9 mouse cellular contexts compared by ENCODE assay signal in genomic region chr2:165316837-165317473, GRCm38 (mm10). TPM values are rescaled to one million over a fixed set of nuclear protein-coding genes. Genes with fewer than 3 reads are reported as not detected.
A peak's percentile ranks its signal among the peaks of the same experiment; 100 is the strongest.
DNase-seq lines count a peak whose midpoint lies in the region; ATAC-seq and TF ChIP-seq lines count a peak whose summit lies in the region.
"Had no signal": no experiment of that assay in that cellular context is flagged by ENCODE, and none has a peak within 500 bp of the region (broad histone marks: within the 10 kb centered on the region; RNA-seq: fewer than 3 reads in every experiment).

No protein-coding gene starts in this region.

- H3K4me2 ChIP-seq in forebrain, embryonic 14.5 days (ENCODE audit: low read length), result peak overlapping the region; percentile 18
- H3K4me2 ChIP-seq in lung, embryonic 16.5 days (ENCODE audit: low read depth, low read length), result no peak overlapping the region

- H3K9me3 ChIP-seq in E14TG2a.4 (ENCODE audit: low read length), result no peaks in the 10 kb centered on the region
- no peaks in the 10 kb centered on the region for H3K9me3 ChIP-seq in forebrain, embryonic 14.5 days (replicated peaks; ENCODE audit: control insufficient read depth, low read length)
- H3K9me3 ChIP-seq in hindbrain, embryonic 10.5 days, result no peaks in the 10 kb centered on the region
- no peaks in the 10 kb centered on the region for H3K9me3 ChIP-seq in lung, embryonic 16.5 days (ENCODE audit: control insufficient read depth, low read length)

- peaks cover 59% of the 10 kb centered on the region for H3K36me3 ChIP-seq in E14TG2a.4 (ENCODE audit: insufficient read depth, low read length)
- peaks cover 35% of the 10 kb centered on the region for H3K36me3 ChIP-seq in forebrain, embryonic 14.5 days (ENCODE audit: control insufficient read depth, insufficient read depth, low read length)
- H3K36me3 ChIP-seq in hindbrain, embryonic 10.5 days, result peaks cover 42% of the 10 kb centered on the region
- H3K36me3 ChIP-seq in lung, embryonic 16.5 days (ENCODE audit: control insufficient read depth, insufficient read depth, low read length), result peaks cover 32% of the 10 kb centered on the region

- peak overlapping the region; percentile 81 for H3K27ac ChIP-seq in forebrain, embryonic 14.5 days (ENCODE audit: low read depth, low read length)
- peak overlapping the region; percentile 90 for H3K27ac ChIP-seq in hindbrain, embryonic 10.5 days
- H3K27ac ChIP-seq in lung, embryonic 16.5 days (ENCODE audit: low read length), result peak overlapping the region; percentile 34

- 4% methylated on average over 9 of the region's 9 CpGs for WGBS in forebrain, embryonic 14.5 days
- WGBS in hindbrain, embryonic 10.5 days, result 9% methylated on average over 9 of the region's 9 CpGs
- WGBS in lung, embryonic 16.5 days, result 28% methylated on average over 9 of the region's 9 CpGs

- peak; percentile 90 for ATAC-seq in forebrain, embryonic 14.5 days
- peak; percentile 71 for ATAC-seq in lung, embryonic 16.5 days (ENCODE audit: low read depth)
- no peak for ATAC-seq in erythroblast, adult 5-6 weeks (replicated peaks; ENCODE audit: low FRiP score, poor library complexity, severe bottlenecking)

- peak; percentile 73 for DNase-seq in adrenal gland, postnatal 14 days
- DNase-seq in forebrain, embryonic 14.5 days (ENCODE audit: low spot score), result peak; percentile 94
- DNase-seq in hindbrain, embryonic 10.5 days (ENCODE audit: low spot score), result peak; percentile 87
- DNase-seq in layer of hippocampus, adult 8-10 months (ENCODE audit: low spot score in 2 of 2), result peak; percentile 63 to 74
- DNase-seq in retina, postnatal 1 day, result peak; percentile 92

- peaks cover 54% of the 10 kb centered on the region for H3K4me1 ChIP-seq in E14TG2a.4 (replicated peaks; ENCODE audit: low read depth, low read length)
- peaks cover 31% of the 10 kb centered on the region for H3K4me1 ChIP-seq in forebrain, embryonic 14.5 days (ENCODE audit: control insufficient read depth, insufficient read depth, low read length)
- H3K4me1 ChIP-seq in hindbrain, embryonic 10.5 days (replicated peaks), result peaks cover 83% of the 10 kb centered on the region
- H3K4me1 ChIP-seq in lung, embryonic 16.5 days (replicated peaks; ENCODE audit: control insufficient read depth, insufficient read depth, low read length), result peaks cover 52% of the 10 kb centered on the region

- no peaks in the 10 kb centered on the region for H3K27me3 ChIP-seq in E14TG2a.4 (ENCODE audit: insufficient read depth, low read length)
- H3K27me3 ChIP-seq in forebrain, embryonic 14.5 days (replicated peaks; ENCODE audit: control insufficient read depth, insufficient read depth, low read length), result no peaks in the 10 kb centered on the region
- H3K27me3 ChIP-seq in hindbrain, embryonic 10.5 days (ENCODE audit: insufficient read depth, poor library complexity, severe bottlenecking), result peaks cover 30% of the 10 kb centered on the region
- no peaks in the 10 kb centered on the region for H3K27me3 ChIP-seq in lung, embryonic 16.5 days (ENCODE audit: control insufficient read depth, insufficient read depth, low read depth, low read length)

- H3K9ac ChIP-seq in forebrain, embryonic 14.5 days (ENCODE audit: low read length), result peak overlapping the region; percentile 49; the same call in 1 of the 2 replicates
- peak overlapping the region; percentile 45; the same call in 1 of the 2 replicates for H3K9ac ChIP-seq in lung, embryonic 16.5 days (ENCODE audit: low read length)

- TF ChIP-seq CTCF in E14TG2a.4 (conservative IDR thresholded peaks at IDR 0.05; ENCODE audit: low read length), result no peak

- H3K4me3 ChIP-seq in E14TG2a.4 (replicated peaks; ENCODE audit: low read length), result peak overlapping the region; percentile 37; the same call in 1 of the 2 replicates
- H3K4me3 ChIP-seq in forebrain, embryonic 14.5 days (ENCODE audit: low read depth, low read length), result no peak overlapping the region
- H3K4me3 ChIP-seq in hindbrain, embryonic 10.5 days, result peak overlapping the region; percentile 24
- no peak overlapping the region for H3K4me3 ChIP-seq in lung, embryonic 16.5 days (ENCODE audit: low read length)

RNA-seq across cellular contexts. Expression of gene Elmo2, which starts 9.3 kb away (rescaled TPM):
- total RNA-seq in adrenal gland, postnatal 14 days (2021), result 26.2 and 27.8 TPM in 2 replicates
- polyA plus RNA-seq in forebrain, embryonic 14.5 days (2014; fragmentation: Nextera tagmentation; extraction: Ambion mirVana), result 95.5 and 101 TPM in 2 replicates
- 90.0 and 94.6 TPM in 2 replicates for polyA plus RNA-seq in hindbrain, embryonic 10.5 days (2016; fragmentation: Nextera tagmentation; extraction: Ambion mirVana)
- 100 to 1,000 TPM; 154 to 173 (median 161) TPM for total RNA-seq in layer of hippocampus, adult 8-10 months (2022)
- polyA plus RNA-seq in lung, embryonic 16.5 days (2015; fragmentation: Nextera tagmentation; extraction: Ambion mirVana), result 76.6 and 82.8 TPM in 2 replicates
- total RNA-seq in erythroblast, adult 5-6 weeks (2015; ENCODE audit: low replicate concordance), result 15.8 and 15.9 TPM in 2 replicates
- 5.6 and 9.4 TPM in 2 replicates for total RNA-seq in erythroblast, adult 5-6 weeks (2017; ENCODE audit: low replicate concordance)

RNA-seq across cellular contexts. Expression of gene Slc35c2, which starts 29.3 kb away (rescaled TPM):
- 32.8 and 36.4 TPM in 2 replicates for total RNA-seq in adrenal gland, postnatal 14 days (2021)
- polyA plus RNA-seq in forebrain, embryonic 14.5 days (2014; fragmentation: Nextera tagmentation; extraction: Ambion mirVana), result 54.7 and 56.4 TPM in 2 replicates
- 68.3 and 73.0 TPM in 2 replicates for polyA plus RNA-seq in hindbrain, embryonic 10.5 days (2016; fragmentation: Nextera tagmentation; extraction: Ambion mirVana)
- total RNA-seq in layer of hippocampus, adult 8-10 months (2022), result 10 to 100 TPM; 79.3 to 98.3 (median 92.3) TPM
- polyA plus RNA-seq in lung, embryonic 16.5 days (2015; fragmentation: Nextera tagmentation; extraction: Ambion mirVana), result 47.9 and 48.0 TPM in 2 replicates
- 22.6 and 34.2 TPM in 2 replicates for total RNA-seq in erythroblast, adult 5-6 weeks (2015; ENCODE audit: low replicate concordance)
- total RNA-seq in erythroblast, adult 5-6 weeks (2017; ENCODE audit: low replicate concordance), result 10.0 and 14.6 TPM in 2 replicates

RNA-seq across cellular contexts. Expression of gene Zfp663, which starts 51.6 kb away (rescaled TPM):
- total RNA-seq in adrenal gland, postnatal 14 days (2021), result not detected in 2 replicates
- 8.1 and 9.1 TPM in 2 replicates for polyA plus RNA-seq in forebrain, embryonic 14.5 days (2014; fragmentation: Nextera tagmentation; extraction: Ambion mirVana)
- polyA plus RNA-seq in hindbrain, embryonic 10.5 days (2016; fragmentation: Nextera tagmentation; extraction: Ambion mirVana), result 5.5 and 6.7 TPM in 2 replicates
- under 1 TPM in 1 of 4 experiments, not detected in 3; 0.17 TPM for total RNA-seq in layer of hippocampus, adult 8-10 months (2022)
- 1.1 and 1.9 TPM in 2 replicates for polyA plus RNA-seq in lung, embryonic 16.5 days (2015; fragmentation: Nextera tagmentation; extraction: Ambion mirVana)
- total RNA-seq in erythroblast, adult 5-6 weeks (2015; ENCODE audit: low replicate concordance), result not detected in 2 replicates
- not detected in 2 replicates for total RNA-seq in erythroblast, adult 5-6 weeks (2017; ENCODE audit: low replicate concordance)
- polyA plus RNA-seq: testis, adult 2 months had no signal

Comparison
In these comparisons a context has a peak if more than half of its experiments do, and no peak if none do; other contexts are left out.
1. H3K4me3 ChIP-seq: peak in E14TG2a.4 (single experiment) and hindbrain, embryonic 10.5 days (single experiment); none in forebrain, embryonic 14.5 days (single experiment) and lung, embryonic 16.5 days (single experiment).
2. H3K27ac ChIP-seq: peak in every context shown above with its lines; median percentile 90 in hindbrain, embryonic 10.5 days; 81 in forebrain, embryonic 14.5 days; 34 in lung, embryonic 16.5 days.
3. Peak in every context shown above with its lines, with median percentiles within 50 percentile points of each other: DNase-seq.